Mouse (Mus musculus): ENCODE data around the gene Repin1.

Gene Repin1

GRCm38 (mm10) chr6:48593158-48594042 is at the start of gene Repin1, which contains the start of gene Gm44965:
TSS of gene Repin1 (plus strand) at chr6:48593883.
TSS of gene Gm44965 (plus strand) at chr6:48593941.
- in situ Hi-C loops (cut with MboI, MseI) = no loop called here

DNA sequence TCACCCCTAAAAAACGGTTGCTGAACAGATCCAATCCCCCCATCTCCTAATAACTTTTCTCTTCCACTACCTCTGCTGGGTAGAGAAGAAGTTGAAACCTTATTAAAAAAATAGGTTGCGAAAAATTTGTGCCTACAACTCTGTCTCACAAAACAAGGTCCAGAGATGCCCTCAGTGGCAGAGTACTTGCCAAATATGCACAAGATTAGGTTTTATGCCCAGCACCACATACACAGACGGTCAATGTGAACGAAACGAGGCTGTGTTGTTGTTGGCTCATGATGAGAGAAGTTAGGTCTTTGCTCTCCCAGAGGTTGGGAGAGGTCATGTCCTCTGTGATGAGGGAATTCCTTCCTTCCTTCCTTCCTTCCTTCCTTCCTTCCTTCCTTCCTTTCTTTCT is 48.4 kb upstream of the Repin1 start:
- in situ Hi-C loops (cut with MboI, MseI) = no loop called here

GRCm38 (mm10) chr6:48546271-48546670 is 47.4 kb upstream of the Repin1 start:
- in situ Hi-C loops (cut with MboI, MseI) = no loop called here

DNA sequence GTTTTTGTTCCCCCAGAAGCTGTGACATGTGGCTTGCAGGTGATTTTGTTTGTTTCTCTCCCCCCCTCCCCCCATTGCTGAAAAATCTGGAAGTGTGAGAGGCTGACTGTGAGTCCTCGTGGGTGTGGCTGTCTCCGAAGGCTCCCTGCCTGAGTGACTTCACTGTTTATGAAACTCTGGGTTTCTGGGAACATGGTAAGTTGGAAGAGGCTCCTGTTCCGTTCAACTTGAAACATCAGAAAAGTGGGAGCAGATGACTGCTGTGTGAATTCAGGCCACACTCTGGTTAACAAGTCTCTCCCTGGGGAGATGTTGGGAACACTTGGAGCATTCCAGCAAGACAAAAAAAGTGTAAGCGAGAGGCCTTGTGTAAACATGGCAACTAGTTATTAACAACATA is 46.8 kb upstream of the Repin1 start:
- in situ Hi-C loops (cut with MboI, MseI) = no loop called here

- in situ Hi-C loops (cut with MboI, MseI) = no loop called here
Measured at GRCm38 (mm10) chr6:48548314-48548713, 45.4 kb upstream of the Repin1 start.

DNA sequence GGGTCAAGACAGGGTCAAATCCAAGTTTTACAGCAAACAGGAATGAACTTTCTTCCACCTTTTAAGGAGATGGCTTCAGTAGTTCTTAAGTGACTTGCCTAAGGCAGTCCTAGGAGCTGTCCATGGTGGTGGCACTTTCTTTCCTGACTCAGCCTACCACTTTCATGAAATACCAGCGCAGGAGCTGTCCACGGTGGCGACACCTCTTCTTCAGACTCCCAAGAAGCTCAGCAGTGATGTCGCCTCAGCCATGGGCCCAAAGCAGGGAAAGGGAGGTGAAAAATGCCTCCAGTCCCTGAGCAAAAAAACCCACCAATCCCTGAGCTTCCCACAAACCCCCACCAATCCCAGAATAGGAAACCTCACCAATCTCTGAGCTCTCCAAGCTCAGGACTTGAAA is 40.8 kb upstream of the Repin1 start:
- in situ Hi-C loops (cut with MboI, MseI) = no loop called here

- in situ Hi-C loops (cut with MboI, MseI) = no loop called here
Measured at GRCm38 (mm10) chr6:48553819-48554218, 39.9 kb upstream of the Repin1 start.

DNA sequence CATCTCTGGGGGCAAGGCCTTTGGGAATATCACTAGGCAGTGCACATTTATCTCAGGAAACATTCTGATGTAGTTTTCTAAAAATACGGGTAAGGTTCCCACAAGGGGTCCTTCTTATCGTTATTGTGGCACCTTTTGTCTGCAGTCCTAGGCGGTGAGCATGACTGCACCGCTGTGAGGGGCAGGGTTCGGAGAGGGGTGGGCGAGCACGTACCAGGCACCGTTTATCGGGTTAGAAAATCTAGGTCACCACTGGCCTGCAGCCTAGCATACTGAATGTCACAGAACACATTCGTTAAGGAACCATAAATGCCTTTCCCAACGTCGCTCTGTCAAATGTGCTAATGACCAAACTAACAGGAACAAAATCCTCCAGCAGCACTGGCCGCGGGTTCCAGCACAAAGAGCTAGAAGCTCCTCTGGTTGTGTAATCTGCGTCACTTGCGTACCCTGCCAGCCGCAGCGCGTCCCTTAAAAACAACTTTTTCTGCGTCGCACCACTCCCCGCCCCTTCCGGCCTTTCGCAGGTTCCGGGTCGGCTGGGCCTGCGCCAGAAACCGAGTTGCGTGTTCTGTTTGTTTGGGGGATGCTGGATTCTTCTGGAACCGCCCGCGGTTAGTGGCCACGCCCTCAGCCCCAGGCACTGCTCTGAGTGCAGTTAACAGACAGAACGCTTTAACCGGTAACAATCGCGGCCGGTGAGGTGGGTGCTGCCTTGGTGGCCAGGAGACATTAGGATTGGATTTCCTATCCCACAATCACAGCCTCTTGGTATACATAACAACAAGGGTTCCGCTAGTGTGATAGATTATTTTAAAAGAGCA is 39.2 kb upstream of the Repin1 start, which contains the start of gene Lrrc61:
Lrrc61 (plus strand) TSS at position 517 of the 824 bp plus-strand sequence.
- in situ Hi-C loops (cut with MboI, MseI) = no loop called here

DNA sequence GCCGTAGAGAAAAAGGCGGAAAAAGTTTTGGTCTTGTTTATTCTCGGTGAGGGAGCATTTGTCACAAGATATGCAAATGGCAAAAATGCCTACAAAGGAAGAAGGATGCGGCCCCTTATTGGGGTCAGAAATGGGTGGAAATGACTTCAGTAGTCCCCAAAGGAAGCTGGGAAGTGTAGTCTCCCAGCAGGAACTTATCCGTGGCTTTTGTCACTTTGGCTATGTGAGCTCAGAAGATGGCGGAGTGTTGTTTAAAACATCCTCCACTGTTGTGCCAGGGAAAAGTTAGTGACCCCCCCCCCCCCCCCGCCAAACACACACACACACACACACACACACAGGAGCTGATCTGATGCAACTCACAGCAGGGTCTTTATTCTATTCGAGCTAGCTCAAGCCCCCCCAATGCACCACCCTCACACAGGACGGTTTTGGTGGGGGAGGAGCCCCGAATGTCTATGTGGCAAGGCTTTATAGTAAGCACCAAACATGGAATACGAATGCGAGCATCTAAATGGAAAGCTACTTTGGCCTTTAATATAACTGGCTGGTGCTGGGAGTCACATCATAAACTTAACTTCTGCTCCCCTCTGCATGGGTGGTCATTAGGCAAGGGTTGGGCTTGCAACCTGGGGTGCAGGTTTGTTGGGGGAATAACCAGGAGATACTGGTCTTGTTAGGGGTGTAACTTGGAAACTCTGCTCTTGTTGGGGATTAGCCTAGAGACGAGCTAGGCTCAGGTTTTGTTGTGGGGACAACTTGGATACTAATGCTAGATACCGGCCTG is 38.4 kb upstream of the Repin1 start:
- in situ Hi-C loops (cut with MboI, MseI) = no loop called here

GRCm38 (mm10) chr6:48555956-48556355 is 37.7 kb upstream of the Repin1 start:
- in situ Hi-C loops (cut with MboI, MseI) = no loop called here

DNA sequence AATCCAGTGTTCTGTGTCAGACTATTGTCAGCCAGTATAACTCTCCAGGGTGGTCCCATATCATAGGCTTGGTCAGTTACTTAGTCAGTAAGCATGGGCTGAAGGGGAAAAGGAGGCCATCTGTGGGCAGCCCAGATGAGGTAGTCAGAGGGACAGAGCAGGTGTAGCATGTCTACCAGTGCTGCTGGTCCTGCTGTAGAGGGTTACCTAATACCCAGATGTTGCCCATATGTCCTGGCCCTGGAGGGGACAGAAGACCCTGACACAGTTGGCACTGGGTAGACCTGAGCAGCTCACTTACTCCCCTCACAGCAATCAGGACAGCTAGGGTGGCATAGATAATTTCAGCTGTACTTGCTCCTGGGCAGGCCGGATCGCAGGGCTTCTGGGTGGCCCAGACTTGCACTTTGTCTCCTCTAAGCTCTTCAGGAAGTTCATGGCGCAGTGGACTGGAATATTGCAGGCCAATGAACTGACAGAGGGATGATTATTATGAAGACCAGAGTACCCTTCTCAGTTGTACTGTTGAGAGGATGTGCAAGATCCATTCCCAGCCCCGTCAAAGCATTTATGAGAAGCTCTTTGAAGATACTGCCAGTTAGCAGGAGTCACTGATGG is 27.9 kb upstream of the Repin1 start:
- in situ Hi-C loops (cut with MboI, MseI) = no loop called here

DNA sequence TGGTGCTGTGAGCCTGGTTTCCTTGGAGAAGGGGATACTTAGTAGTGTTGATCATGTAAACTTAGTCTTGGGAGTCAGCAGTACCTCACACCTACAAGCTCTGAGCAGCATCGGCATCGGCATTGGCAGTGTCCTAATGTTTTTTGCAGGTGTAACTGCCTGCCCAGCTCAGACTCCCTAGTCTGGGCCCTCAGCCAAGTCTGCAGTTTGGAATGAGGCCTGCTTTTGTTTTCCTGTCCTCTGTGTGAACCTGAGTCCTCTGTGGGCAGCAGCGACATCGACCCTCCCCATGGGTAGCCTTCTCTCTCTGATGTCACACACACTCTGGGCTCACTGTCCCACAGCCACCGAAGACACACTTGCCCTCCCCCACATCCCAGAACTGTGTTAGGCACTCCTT is 27.4 kb upstream of the Repin1 start:
- in situ Hi-C loops (cut with MboI, MseI) = no loop called here

- in situ Hi-C loops (cut with MboI, MseI) = no loop called here
Measured at GRCm38 (mm10) chr6:48568036-48568984, 25.4 kb upstream of the Repin1 start.

- in situ Hi-C loops (cut with MboI, MseI) = no loop called here
Measured at GRCm38 (mm10) chr6:48569065-48569807, 24.4 kb upstream of the Repin1 start.

- in situ Hi-C loops (cut with MboI, MseI) = no loop called here
Measured at GRCm38 (mm10) chr6:48572014-48572413, 21.7 kb upstream of the Repin1 start.

- in situ Hi-C loops (cut with MboI, MseI) = no loop called here
Measured at GRCm38 (mm10) chr6:48572572-48573061, 21.1 kb upstream of the Repin1 start, which contains the start of gene Rarres2. TSS of gene Rarres2 (minus strand) at chr6:48572789.

DNA sequence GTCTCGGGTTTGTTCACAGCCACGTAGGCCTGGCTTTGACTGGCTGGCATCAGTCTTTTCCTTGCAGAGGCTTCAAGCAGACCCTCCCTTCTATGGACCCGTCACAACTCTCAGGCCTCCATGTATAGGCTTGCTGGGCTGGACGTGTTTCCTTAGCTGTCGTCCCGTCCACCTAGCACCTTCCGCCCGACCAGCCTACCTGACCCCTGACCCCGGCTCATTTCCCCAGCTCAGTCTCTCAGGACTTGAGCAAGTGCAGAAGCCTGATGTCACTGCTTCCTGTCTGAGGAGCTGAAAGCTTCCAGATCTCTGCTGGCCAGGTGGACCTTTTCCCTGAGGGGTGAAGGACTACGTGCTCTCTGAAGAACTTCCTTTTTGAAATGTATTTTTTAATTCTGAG is 20.4 kb upstream of the Repin1 start:
- in situ Hi-C loops (cut with MboI, MseI) = no loop called here

- in situ Hi-C loops (cut with MboI, MseI) = no loop called here
Measured at GRCm38 (mm10) chr6:48573981-48574380, 19.7 kb upstream of the Repin1 start.

DNA sequence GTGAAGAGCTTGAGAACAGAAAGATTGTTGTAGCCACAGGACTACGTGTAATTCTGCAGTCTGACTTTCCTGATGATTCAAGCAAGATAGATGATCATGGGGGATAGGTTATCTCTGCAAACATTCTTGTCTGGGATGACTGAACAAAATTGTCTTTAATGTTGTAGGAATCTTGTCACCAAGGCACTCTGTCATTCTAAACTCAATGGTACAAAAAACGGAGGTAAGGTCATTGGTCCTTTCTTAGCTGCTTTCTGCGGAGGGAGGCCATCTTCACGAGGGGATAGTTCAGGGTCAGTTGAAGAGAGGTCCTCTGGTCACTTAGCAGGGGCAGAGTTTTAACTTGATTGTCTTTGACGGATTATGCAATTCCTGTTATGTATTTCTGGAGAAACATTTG is 14.9 kb upstream of the Repin1 start:
- in situ Hi-C loops (cut with MboI, MseI) = no loop called here
